Mouse (Mus musculus) ovary, adult 18-20 months (tissue): ENCODE measurements around the gene Nme1.
"Not testable (repeated sequence)": the region's sequence is repeated elsewhere in the genome, so short reads cannot be mapped to it uniquely, and the experiment has no call there.

Experiments used
- DNase-seq: peaks from one replicate; pipeline ENCODE4 v3.0.0; 2022; ENCODE audit warnings: low spot score, mixed read lengths

Nme1 gene

GRCm38 (mm10) chr11:93965391-93965790 is 2.9 kb downstream of the Nme1 start:
- no peak for DNase-seq

GRCm38 (mm10) chr11:93963013-93963412 is 5.3 kb downstream of the Nme1 start:
- no peak for DNase-seq

- DNase-seq = no peak
These were observed 6.8 kb downstream of the Nme1 start for GRCm38 (mm10) chr11:93961482-93961881.

- no peak for DNase-seq
These were observed 10.6 kb downstream of the Nme1 start for GRCm38 (mm10) chr11:93957746-93958145.

GRCm38 (mm10) chr11:93957031-93957555 is 11.2 kb downstream of the Nme1 start:
- no peak for DNase-seq

- no peak for DNase-seq
These were observed 12.2 kb downstream of the Nme1 start, which contains the start of gene Nme2 for GRCm38 (mm10) chr11:93956159-93956558. Gene Nme2, minus strand, starts transcription at chr11:93956259.

- DNase-seq = peak; percentile 92
These were observed 12.8 kb downstream of the Nme1 start for GRCm38 (mm10) chr11:93955256-93956150.

GRCm38 (mm10) chr11:93954738-93955255 is 13.5 kb downstream of the Nme1 start:
- DNase-seq = no peak

GRCm38 (mm10) chr11:93952376-93952775 is 15.9 kb downstream of the Nme1 start:
- no peak for DNase-seq

GRCm38 (mm10) chr11:93950045-93950444 is 18.3 kb downstream of the Nme1 start:
- no peak for DNase-seq

- no peak for DNase-seq
These were observed 19.3 kb downstream of the Nme1 start for GRCm38 (mm10) chr11:93948887-93949567.

- DNase-seq = no peak
These were observed 23.3 kb downstream of the Nme1 start for GRCm38 (mm10) chr11:93944986-93945385.

GRCm38 (mm10) chr11:93940906-93941305 is 27.4 kb downstream of the Nme1 start:
- DNase-seq = no peak

GRCm38 (mm10) chr11:93929106-93929505 is 39.2 kb downstream of the Nme1 start:
- DNase-seq = no peak

GRCm38 (mm10) chr11:93915019-93915418 is 53.3 kb downstream of the Nme1 start:
- not testable (repeated sequence) for DNase-seq

- DNase-seq = no peak
These were observed 56.7 kb downstream of the Nme1 start for GRCm38 (mm10) chr11:93911603-93912002.

GRCm38 (mm10) chr11:93908829-93909228 is 59.5 kb downstream of the Nme1 start:
- DNase-seq = no peak

- no peak for DNase-seq
These were observed 60.5 kb downstream of the Nme1 start for GRCm38 (mm10) chr11:93907839-93908238.
